Mouse (Mus musculus) embryonic fibroblast, embryonic 13.5 days (primary cell): ENCODE data around the gene Mpp6. TPM values are rescaled to one million over a fixed set of nuclear protein-coding genes. Genes with fewer than 3 reads are reported as not detected.

Experiments used
- H3K27ac ChIP-seq: 2 replicates; pipeline ENCODE4 v1.5.1; 2012; ENCODE audit warnings: low read length, control low read depth, inconsistent platforms; ENCODE audit not compliant: insufficient read depth
- H3K4me1 ChIP-seq: 2 replicates; pipeline ENCODE4 v1.6.1; 2011; ENCODE audit warnings: low read length; ENCODE audit not compliant: control insufficient read depth, insufficient read depth
- H3K4me3 ChIP-seq: 2 replicates; pipeline ENCODE4 v1.5.1; 2011; ENCODE audit warnings: mild to moderate bottlenecking, control low read depth, low read length; ENCODE audit not compliant: insufficient read depth
- CTCF ChIP-seq: IDR thresholded peaks from 2 replicates; pipeline ENCODE4 v1.5.1; 2011; ENCODE audit warnings: mild to moderate bottlenecking, control low read depth, low read length, moderate library complexity, borderline replicate concordance; ENCODE audit not compliant: insufficient read depth
- POLR2A ChIP-seq: IDR thresholded peaks from 2 replicates; pipeline ENCODE4 v1.6.1; 2011; ENCODE audit warnings: low read depth, mild to moderate bottlenecking, control low read depth, low read length, moderate library complexity
- polyA plus RNA-seq: library from polyadenylated mRNA; stranded (reverse); fragments of >200 nt; gene quantifications from 2 replicates; pipeline ENCODE4 v1.2.4, GENCODE M21; 2011; ENCODE audit warnings: low read depth; ENCODE audit not compliant: missing spikeins, insufficient read length

Mpp6 gene
- polyA plus RNA-seq, 1 experiment, result 43.9 TPM

DNA sequence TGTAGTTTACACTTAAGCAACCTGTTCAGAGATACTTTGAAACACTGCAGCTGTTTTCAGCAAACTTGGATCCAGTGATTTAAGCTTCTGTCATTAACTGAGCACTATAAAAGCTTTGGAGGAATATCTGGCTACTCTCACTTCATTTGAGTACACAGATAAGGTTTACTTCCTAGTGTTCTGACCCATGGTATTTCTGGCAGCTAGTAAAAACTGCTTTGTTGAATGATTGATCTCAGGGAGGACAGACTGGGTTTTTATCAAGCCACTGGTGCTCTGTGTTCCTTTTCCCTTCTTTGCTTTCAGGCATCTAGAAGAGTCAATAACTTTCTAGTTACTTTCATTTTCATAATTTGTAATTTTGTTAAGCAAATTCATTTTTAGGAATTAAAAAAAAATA lies 79.3 kb downstream of the Mpp6 start:
- Histone ChIP-seq H3K4me3 (no peak overlapping the region), H3K27ac (no peak overlapping the region), H3K4me1 (no peaks in the 10 kb centered on the region)
- TF ChIP-seq POLR2A (no peak), CTCF (no peak)

GRCm38 (mm10) chr6:50191605-50192004 lies 81.6 kb downstream of the Mpp6 start:
- no peak for TF ChIP-seq CTCF
- no peak for TF ChIP-seq POLR2A
- H3K4me1 ChIP-seq, result no peaks in the 10 kb centered on the region
- no peak overlapping the region for H3K4me3 ChIP-seq
- no peak overlapping the region for H3K27ac ChIP-seq

DNA sequence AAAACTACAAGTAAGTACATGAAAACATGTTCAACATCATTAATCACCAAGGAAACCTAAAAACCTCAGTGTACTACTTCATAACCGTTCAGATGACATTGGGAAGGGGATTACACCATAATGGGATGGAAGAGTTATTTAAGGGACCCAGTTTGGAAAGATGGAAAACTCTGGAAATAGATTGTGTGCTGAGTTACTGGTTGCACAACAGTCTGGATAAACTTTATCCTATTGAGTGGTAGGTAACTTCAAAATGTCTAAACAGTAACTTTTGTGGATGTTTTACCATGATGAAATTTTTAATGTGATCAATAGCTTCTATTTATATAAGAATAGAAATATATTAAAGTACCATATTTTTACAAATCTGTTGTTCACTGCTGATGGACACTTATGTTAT lies 82.1 kb downstream of the Mpp6 start:
- no peak overlapping the region for H3K4me3 ChIP-seq
- H3K27ac ChIP-seq, result no peak overlapping the region
- no peak for TF ChIP-seq CTCF
- no peak for TF ChIP-seq POLR2A
- no peaks in the 10 kb centered on the region for H3K4me1 ChIP-seq

GRCm38 (mm10) chr6:50192822-50193221 lies 82.8 kb downstream of the Mpp6 start:
- H3K4me3 ChIP-seq, result no peak overlapping the region
- no peaks in the 10 kb centered on the region for H3K4me1 ChIP-seq
- no peak overlapping the region for H3K27ac ChIP-seq
- TF ChIP-seq POLR2A, result no peak
- TF ChIP-seq CTCF, result no peak

GRCm38 (mm10) chr6:50193851-50194250 lies 83.8 kb downstream of the Mpp6 start:
- no peak overlapping the region for H3K4me3 ChIP-seq
- no peak overlapping the region for H3K27ac ChIP-seq
- no peak for TF ChIP-seq POLR2A
- TF ChIP-seq CTCF, result no peak
- H3K4me1 ChIP-seq, result no peaks in the 10 kb centered on the region

DNA sequence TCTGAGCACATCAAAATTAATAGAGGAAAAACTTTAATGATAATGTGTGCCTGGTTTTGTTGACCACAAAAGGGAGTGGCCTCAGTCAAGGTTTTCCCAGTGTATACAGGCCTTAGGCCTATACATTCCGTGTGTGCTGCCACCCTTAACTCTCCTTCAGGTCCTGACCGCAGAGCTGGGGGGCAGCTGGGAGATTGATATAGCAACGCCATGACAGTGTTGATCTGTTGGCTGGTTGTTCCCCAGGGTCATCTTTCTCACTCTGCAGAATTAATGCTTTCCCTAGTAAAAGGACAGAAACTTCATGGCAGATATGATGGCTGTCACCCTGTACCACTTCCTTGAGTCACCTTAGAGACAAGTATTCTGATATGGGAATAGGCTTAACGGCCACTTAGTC lies 94.3 kb downstream of the Mpp6 start:
- Histone ChIP-seq H3K27ac (no peak overlapping the region), H3K4me1 (no peaks in the 10 kb centered on the region), H3K4me3 (no peak overlapping the region)
- TF ChIP-seq CTCF (no peak), POLR2A (no peak)

DNA sequence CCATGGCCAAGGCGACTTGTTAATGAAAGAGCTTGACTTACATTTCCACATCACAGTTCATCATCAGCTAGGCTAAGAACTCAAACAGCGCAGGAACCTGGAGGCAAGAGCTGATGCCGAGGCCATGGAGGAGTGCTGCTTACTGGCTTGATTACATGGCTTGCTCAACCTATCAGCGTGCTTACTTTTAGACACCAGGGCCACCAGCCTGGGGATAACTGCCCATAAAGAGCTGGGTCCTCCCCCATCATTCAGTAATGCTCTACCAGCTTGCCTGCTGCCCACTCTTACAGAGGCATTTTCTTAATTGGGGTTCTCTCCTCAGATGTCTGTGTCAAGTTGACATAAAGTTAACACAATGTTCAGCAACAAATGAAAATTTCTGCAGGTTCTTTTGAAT lies 95.1 kb downstream of the Mpp6 start:
- no peak overlapping the region for H3K4me3 ChIP-seq

DNA sequence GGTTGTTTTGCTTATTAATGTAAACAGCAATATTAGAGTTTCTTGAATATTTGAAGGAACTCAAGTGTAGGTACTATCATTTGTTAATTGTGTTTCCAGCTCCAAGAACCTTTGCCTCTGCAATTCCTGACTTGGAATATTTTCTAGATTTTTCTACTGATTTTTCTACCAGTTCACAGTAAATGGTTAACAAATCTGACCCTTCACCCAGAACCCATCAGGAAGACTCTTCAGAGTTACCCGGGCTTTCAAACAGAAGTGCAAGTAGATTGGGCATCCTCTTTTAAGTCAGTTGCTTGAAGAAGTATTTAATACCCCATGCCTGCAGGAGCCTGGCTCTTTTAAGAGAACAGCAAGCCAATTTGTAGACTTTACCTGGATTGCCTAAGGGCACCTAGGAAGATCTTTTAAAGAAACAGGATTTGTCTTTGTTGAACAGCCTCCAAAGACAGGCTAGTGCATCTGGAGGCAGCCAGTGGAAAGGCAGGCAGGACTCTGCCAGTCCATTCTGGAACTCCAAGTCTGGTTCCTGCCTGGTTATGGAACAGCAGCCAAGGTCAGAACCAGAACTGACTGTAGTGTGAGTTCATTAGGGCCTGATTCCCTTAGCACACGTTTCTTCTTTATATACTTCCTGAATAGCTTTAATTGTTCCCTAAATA lies 104.8 kb downstream of the Mpp6 start:
- no peak overlapping the region for H3K4me3 ChIP-seq
- no peak for TF ChIP-seq POLR2A
- TF ChIP-seq CTCF, result no peak
- H3K27ac ChIP-seq, result no peak overlapping the region
- no peaks in the 10 kb centered on the region for H3K4me1 ChIP-seq

More for the DNA sequence above, 95.1 kb downstream of the Mpp6 start:
- H3K27ac ChIP-seq, result no peak overlapping the region
- TF ChIP-seq CTCF (no peak), POLR2A (no peak)
- H3K4me1 ChIP-seq, result no peaks in the 10 kb centered on the region

DNA sequence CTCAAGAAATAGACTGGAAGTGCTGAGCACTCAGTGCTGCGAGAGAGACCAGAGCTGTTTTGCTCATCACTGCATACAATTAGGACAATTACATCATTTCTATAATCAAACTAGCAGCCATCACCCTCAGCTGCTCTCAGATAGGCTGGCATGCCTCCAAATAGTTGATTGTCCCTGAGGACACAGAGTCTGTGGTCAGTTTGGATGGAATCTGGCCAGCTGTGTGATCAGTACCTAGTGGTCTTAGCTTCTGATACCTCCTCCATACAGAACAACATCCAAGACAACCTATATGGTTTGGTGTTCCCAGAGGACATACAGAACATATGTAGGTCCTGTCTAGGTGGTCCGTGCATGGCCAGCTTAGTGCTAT lies 105.3 kb downstream of the Mpp6 start:
- no peak overlapping the region for H3K4me3 ChIP-seq
- no peaks in the 10 kb centered on the region for H3K4me1 ChIP-seq
- TF ChIP-seq POLR2A, result no peak
- no peak overlapping the region for H3K27ac ChIP-seq

DNA sequence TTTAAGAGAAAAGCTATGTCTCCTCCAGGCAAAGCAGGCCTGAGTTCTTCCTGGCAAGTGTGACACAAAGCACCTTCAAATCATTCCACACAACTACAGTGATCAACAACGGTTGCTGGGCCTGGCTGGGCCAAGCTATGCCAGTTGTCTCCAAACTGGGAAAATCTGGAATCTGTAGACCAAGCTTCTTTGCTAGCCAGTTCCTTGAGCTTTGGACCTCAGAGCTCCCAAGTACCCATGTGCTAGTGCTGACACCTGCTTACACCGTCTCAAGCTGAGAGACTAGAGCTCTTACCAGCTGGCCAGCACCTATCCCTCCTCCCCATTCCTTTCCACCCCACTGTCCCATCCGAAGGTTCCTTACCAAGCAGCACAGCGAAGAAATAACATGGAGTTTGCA lies 105.9 kb downstream of the Mpp6 start:
- TF ChIP-seq CTCF (no peak), POLR2A (no peak)
- H3K27ac ChIP-seq, result no peak overlapping the region
- H3K4me1 ChIP-seq, result no peaks in the 10 kb centered on the region
- no peak overlapping the region for H3K4me3 ChIP-seq

DNA sequence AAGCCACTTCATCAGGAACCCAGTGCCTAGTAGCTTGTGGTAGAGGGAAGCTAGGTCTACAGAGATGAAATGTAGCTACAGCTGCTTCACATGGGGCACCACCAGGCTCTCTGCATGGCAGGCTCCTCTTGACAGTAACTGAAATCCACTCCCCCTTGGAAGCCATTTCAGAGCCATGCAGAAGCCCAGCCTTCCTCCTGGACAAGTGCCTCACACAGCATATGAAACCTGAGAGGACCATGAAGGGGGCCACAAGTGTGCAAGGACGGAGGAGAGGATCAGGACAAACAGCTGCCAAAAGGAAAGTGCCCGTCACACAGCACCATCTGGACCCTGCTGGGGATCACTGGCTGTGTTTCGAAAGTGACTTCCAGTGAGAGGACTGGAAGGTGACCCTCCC lies 108.6 kb downstream of the Mpp6 start:
- no peak overlapping the region for H3K27ac ChIP-seq
- no peaks in the 10 kb centered on the region for H3K4me1 ChIP-seq
- H3K4me3 ChIP-seq, result no peak overlapping the region
- TF ChIP-seq POLR2A (no peak), CTCF (no peak)
